Mouse (Mus musculus) T-cell, adult 2 months (primary cell): Measurements from ENCODE around the gene Pitpnm1.
A peak's percentile ranks its signal among the peaks of the same experiment; 100 is the strongest.

Source experiments
- DNase-seq: peaks from one replicate; pipeline ENCODE4 v3.0.0; 2022; ENCODE audit warnings: low spot score

Pitpnm1 gene

GRCm38 (mm10) chr19:4068717-4069410 lies 30.9 kb upstream of the Pitpnm1 start:
- DNase-seq = no peak

- DNase-seq = no peak
These were observed 29.5 kb upstream of the Pitpnm1 start for GRCm38 (mm10) chr19:4070311-4070710.

GRCm38 (mm10) chr19:4070756-4071155 lies 29.0 kb upstream of the Pitpnm1 start:
- no peak for DNase-seq

GRCm38 (mm10) chr19:4071406-4071805 lies 28.4 kb upstream of the Pitpnm1 start:
- no peak for DNase-seq

GRCm38 (mm10) chr19:4072706-4073424 lies 26.9 kb upstream of the Pitpnm1 start:
- no peak for DNase-seq

GRCm38 (mm10) chr19:4075531-4075930 lies 24.3 kb upstream of the Pitpnm1 start:
- DNase-seq = no peak

- no peak for DNase-seq
These were observed 20.2 kb upstream of the Pitpnm1 start for GRCm38 (mm10) chr19:4079594-4079993.

GRCm38 (mm10) chr19:4080511-4081009 lies 19.2 kb upstream of the Pitpnm1 start:
- peak; percentile 41 for DNase-seq

- DNase-seq = no peak
These were observed 18.4 kb upstream of the Pitpnm1 start, which contains the start of gene Cabp2 for GRCm38 (mm10) chr19:4081394-4081793. Gene Cabp2, plus strand, starts transcription at chr19:4081578.

GRCm38 (mm10) chr19:4082219-4082965 lies 17.4 kb upstream of the Pitpnm1 start:
- DNase-seq = no peak

- DNase-seq = no peak
These were observed 16.5 kb upstream of the Pitpnm1 start for GRCm38 (mm10) chr19:4083316-4083715.

- no peak for DNase-seq
These were observed 16.0 kb upstream of the Pitpnm1 start for GRCm38 (mm10) chr19:4083826-4084225.

GRCm38 (mm10) chr19:4084984-4085383 lies 14.8 kb upstream of the Pitpnm1 start:
- no peak for DNase-seq

GRCm38 (mm10) chr19:4086156-4086555 lies 13.6 kb upstream of the Pitpnm1 start:
- no peak for DNase-seq

GRCm38 (mm10) chr19:4087090-4087489 lies 12.7 kb upstream of the Pitpnm1 start:
- no peak for DNase-seq

GRCm38 (mm10) chr19:4088146-4088545 lies 11.7 kb upstream of the Pitpnm1 start:
- DNase-seq = no peak

GRCm38 (mm10) chr19:4089128-4089527 lies 10.7 kb upstream of the Pitpnm1 start:
- DNase-seq = no peak

- no peak for DNase-seq
These were observed 9.4 kb upstream of the Pitpnm1 start for GRCm38 (mm10) chr19:4090446-4090845.

GRCm38 (mm10) chr19:4091383-4091782 lies 8.4 kb upstream of the Pitpnm1 start:
- DNase-seq = no peak

GRCm38 (mm10) chr19:4092750-4093149 lies 7.0 kb upstream of the Pitpnm1 start:
- DNase-seq = no peak

GRCm38 (mm10) chr19:4093772-4094171 lies 6.0 kb upstream of the Pitpnm1 start:
- peak; percentile 74 for DNase-seq

- DNase-seq = no peak
These were observed 5.5 kb upstream of the Pitpnm1 start for GRCm38 (mm10) chr19:4094348-4094747.
